Mouse (Mus musculus): Measurements from ENCODE around the gene Gm14862.
"Not testable (repeated sequence)": the region's sequence is repeated elsewhere in the genome, so short reads cannot be mapped to it uniquely, and the experiment has no call there.

Gm14862 gene

DNA sequence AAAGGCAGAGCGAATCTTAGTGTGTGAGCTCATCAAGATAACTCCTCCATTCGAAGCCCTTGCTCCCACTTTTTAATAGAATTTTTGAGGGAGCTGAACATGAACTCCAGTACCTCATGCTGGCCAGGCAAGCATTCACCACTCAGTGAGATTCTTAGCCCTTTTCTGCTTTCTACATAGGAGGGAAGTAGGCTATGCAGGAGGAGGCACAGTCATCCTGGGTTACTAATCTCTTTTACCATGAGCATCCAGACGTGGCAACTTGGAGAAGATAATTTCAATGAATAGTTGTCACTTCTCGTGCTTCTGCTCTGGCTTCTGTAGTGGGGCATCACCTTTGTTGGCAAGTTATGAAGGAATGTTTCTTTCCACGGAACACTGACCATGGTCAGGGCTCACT, at the start of gene Gm14862:
Gene Gm14862 (minus strand): TSS at position 134 of the 400 bp plus-strand sequence.
- DNase-seq, result no peak

DNA sequence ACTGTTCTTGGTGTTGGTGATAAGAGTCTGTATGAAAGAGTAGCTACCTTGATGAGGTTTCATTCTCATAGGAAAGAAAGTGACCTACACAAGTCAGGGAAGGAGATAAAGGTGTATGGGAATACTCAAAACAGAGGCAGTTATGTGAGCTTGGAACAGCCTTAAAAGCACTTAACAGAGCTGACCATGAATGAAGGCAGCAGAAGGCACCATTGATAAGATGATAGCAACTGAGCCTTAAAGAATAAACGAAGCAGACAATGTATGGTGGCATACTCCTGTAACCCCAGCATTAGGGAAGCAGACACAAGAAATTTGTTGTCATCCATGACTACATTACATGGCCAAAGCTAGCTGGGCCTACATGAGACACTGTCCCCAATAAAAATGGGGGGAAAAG, 46.8 kb upstream of the Gm14862 start:
- no peak for DNase-seq

DNA sequence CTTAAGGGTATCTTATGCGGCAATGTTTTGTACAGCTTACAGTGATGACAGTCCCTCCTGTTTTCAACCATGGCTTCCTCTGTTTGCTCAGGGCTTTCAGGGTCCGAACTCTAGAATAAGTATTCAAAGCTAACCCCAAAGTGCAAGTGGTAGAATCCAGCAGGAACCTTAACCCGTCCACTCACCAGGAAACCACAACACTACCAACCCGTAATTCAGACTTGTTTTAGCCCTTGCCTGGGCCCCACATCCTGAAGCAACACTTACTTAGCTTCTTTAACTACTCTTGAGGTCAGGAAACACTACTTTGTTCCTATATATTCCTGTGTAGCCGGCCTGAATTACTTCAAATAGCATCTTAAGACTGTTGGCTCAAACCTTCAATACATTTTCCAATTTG, 46.1 kb upstream of the Gm14862 start:
- DNase-seq, result no peak

DNA sequence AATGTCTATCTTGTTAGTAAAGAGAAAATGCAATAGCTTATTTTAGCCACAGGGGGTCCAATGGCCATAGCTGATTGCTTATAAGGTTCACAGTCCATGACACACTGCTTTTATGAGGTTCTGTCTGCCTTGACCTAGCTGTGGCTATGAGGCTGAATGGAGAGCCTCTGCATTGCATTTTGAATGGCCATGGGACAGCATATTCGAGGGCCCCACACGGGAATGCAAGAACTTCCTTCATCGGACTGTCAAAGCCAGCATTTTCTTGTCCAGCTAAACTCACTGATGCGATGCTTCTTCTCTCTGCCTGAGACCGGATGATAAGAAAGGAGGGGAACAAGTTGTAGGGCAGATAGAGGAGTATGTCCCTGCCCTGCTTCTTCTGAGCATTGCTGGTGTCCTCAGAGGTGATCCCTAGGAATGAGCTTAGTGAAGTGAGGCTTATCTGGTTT, 41.7 kb upstream of the Gm14862 start:
- DNase-seq, result no peak

DNA sequence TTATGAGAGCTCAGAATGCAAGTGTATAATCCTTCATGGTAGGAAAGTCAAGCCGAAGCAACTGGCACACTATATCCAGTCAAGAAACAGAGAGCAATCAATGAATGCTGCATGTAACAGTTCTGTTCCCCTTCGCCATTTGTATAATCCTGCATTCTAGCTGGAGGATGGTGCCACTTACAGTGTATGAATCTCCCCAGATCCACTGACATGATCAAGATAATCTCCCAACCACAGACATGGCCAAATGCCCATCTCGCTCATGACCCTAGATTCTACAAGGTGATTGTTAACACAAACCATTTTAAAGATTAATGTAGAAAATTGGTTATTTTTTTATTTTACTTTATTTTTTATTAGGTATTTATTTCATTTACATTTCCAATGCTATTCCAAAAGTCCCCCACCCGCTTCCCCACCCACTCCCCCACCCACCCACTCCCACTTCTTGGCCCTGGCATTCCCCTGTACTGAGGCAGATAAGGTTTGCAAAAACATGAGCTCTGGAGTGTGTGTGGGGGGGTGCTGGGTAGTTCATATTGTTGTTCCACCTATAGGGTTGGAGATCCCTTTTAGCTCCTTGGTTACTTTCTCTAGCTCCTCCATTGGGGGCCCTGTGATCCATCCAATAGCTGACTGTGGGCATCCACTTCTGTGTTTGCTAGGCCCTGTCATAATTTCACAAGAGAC, 36.6 kb upstream of the Gm14862 start:
- DNase-seq, result not testable (repeated sequence)

DNA sequence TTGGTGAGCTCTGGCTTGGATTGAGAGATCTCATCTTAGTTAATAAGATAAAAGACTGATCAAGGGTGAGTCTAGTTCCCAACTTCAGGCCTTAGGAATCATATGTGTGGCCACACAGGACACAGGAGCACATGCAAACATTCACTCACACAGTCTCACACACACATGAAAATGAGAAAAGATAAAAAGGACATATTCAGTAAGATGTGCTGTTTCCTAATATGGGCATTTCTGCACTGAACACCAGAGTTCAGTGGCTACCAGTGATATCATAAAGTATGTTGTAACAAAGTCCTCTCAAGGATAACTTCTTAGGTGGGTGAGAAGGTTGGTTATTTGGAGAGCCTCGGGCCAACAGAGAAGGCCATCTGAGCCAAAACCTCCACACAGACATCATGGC, 26.8 kb upstream of the Gm14862 start, which contains the start of gene H2al1m:
Gene H2al1m (plus strand): TSS at position 301 of the 400 bp plus-strand sequence.
- DNase-seq, result not testable (repeated sequence)

DNA sequence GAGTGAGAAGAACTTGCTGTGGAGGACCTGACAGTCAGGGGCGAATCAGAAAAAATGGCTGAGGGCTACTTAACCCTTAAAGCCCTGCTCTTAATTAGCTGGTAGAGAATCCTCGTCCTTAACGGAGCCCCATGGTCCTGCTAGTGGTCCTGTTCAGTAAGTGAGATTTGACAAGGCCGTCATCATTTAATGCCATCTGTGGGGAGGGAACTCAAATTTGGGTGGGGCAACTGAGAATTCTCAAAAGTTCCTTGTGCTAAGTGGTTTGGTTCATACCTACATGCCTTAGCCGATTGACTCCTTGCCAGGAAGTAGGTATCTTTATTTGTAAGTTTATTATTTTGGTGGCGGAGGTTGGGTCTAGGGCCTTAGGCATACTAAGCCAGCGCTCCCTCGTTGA, 17.6 kb upstream of the Gm14862 start:
- DNase-seq, result no peak

DNA sequence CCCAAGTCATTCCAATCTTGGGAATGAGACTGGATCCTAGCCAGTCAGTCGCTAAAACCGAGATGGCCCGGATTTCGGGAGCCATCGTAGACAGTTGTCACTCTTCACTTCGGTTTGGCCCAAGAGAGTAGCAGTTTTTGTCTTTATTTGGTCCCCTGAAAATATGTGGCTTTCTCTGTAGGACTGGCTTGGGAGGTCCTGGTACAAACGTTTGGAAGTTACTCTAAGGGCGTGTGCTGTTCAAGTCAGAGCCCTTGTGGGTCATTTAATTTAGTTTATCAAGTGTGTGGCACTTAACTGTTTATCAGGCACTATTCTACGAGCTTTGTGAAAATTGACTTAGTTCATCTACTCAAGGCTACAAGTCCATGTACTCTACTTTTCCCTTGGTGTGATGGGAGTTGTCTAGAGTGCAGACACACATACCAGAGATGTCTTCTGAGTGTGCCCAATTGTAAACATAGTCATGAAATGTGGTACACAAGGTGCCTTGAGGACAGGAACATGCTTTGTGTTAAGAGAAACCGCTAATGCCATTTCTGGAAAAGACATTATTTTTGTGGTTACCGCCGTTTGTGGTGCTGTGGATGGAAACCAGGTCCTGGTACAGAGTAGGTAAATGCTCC, 16.8 kb upstream of the Gm14862 start:
- no peak for DNase-seq

DNA sequence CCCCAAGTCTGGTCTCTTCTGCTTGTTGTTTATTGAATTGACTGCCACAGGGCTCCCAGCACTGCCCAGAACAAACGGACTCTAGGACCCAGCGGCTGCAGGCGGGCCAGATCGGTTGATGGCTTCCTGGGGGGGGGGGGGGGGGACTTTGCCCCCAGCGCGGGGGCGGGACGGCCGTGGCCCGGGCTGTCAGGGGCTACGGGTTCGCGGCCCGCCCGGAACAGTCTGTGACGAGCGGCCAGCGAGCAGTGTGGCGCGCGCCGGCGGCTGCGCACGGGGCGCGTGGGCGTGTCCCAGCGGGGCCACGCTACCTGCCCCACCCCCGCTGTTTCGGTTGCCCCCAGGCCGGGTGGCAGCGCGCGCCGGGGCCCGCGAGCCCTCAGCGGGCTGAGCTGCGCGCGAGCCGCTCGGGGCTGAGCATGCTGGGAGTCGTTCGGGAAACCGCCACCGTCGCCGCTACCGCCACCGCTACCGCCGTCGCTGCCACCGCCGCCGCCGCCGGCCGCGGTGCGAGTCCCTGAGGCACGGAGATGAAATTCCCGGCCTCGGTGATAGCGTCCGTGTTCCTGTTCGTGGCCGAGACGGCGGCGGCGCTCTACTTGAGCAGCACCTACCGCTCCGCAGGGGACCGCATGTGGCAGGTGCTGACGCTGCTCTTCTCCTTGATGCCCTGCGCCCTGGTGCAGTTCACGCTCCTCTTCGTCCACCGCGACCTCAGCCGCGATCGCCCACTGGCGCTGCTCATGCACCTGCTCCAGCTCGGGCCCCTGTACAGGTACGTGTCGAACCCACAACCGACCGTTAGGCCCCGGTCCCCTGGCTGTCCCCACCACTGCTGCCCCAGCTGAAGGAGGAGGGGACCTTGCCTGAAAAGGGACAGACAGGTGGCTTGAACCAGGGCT, 16.0 kb upstream of the Gm14862 start, which contains the start of gene Xk:
Gene Xk (plus strand): TSS at position 297 of the 902 bp plus-strand sequence.
- DNase-seq, result peak; percentile 75

DNA sequence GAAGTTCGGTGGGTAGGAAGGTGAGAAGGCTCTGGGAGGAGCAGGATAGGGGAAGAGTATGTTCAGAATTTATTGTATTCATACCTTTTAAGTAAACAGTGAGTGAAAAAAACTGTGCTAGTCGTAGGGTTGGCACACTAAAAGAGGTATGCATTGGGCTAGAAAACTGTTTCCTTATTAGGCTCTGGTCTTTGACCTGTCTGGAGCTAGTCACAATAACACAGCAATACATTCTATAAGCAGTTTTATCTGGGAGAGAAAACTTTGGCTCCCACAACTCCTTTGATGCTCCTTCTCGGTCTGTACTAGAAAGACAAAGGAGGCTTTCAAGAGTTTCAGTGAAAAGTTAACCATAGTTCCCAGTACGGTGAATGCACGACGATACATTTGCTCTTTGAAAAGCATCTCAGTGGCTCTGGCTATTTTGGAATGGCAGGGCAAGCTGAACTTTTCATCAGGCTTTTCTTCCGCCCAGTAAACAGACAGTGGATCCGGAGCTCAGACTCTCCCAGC, 15.3 kb upstream of the Gm14862 start:
- DNase-seq, result no peak

DNA sequence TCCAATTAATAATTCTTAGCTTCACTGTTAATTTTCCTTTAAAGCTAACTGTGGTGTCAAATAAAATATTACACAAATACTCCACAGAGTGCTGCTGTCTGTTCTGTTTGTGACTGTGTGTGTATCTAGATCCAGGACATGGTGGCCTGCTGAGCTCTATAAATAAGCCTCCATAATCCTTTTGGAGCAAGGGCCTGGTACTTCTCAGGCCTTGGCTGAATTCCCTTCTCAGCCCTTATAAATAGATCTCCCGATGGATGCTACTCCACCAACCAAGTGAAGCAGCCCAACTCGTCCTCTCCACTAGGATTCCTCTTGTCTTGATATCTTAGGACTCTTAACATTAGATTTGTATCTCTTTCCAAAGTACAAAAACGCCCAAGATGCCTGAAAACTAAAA, 14.4 kb upstream of the Gm14862 start:
- no peak for DNase-seq

DNA sequence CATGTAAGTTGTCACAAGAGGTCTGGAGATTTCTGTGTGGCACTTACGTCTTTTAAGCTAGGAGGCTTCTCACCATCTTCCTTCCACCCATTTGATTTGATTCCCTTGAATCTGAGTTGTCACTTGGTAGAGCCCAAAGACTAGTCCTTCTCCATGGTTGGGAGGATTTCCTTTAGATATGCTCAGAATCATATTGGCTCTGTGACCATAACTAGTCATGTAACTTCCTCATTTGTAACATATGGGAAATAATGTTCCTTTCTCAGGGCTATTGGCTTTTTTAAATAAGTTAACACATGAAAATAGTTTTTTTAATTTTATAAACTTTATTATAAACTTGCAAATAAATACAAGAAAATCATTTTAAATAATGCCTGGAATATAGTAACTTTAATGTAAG, 2.6 kb upstream of the Gm14862 start:
- DNase-seq, result no peak

DNA sequence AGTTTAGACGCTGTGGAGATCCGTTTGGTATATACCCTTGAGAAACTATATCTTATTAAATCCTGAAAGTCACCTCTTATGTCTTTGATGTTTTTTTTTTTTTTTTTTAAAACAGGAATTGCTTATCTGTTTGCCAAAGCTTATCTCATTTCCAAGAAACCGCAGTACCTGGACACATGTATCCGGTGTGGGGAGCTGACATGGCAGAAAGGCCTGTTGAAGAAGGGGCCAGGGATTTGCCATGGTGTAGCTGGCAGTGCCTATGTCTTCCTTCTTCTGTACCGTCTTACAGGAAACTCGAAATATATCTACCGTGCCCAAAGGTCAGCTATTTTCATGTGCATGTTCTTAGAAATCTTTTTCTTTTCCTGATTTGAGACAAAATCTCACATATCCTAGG, 1.1 kb upstream of the Gm14862 start:
- no peak for DNase-seq

DNA sequence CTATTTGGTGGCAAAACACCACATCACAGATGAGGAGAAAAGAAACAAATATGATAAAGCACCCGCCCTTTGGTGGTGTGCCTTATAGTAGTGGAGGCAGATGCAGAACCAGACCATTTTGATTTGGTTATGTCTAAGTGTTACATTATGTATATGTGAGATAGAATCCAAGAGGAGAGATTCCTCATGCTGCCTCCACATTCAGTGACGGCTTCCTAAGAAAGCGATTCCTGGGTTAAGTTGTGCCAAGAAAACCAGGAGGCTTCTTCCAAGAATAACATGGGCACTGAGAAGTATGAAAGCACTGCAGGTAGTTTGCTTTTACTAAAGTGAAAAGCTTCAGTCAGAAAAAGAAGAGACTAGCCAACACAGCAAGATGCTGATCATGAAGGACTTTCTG, 1.8 kb downstream of the Gm14862 start:
- DNase-seq, result no peak

DNA sequence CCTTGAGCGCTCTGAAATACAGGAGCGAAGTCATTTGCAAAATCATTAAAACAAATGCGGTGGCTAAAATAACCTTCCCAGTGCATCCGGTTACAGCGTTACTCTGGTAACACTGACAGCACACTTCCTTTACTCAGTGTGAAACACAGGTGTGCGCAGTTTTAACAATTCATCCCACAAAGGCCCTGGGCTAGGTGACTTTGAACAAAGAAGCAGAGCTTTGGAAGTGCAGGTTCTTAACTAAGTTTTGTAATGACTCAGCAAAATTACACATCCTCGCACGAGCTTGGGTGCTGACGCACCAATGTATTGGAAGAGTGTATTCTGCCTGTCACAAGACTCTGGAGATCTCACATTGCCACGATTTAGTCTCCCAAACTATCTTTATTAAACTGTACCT, 2.7 kb downstream of the Gm14862 start:
- no peak for DNase-seq

DNA sequence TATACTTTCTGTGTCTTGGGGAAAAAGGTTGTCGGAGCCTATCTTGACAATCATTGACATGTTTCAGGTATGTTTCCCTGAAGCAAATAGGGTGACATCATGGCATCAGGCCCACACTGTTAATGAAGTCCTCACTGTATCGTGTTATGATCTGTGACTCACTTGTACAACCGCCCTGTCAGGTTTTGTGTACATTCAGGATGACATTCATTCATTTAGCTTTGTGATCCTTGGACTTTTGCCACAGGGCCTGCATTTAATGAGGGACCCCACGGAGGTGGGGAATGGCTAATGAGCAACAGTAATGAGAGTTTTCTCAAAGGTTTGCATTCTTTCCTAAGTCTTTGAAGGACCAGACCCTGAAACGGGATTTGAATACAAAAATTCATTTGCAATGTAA, 7.8 kb downstream of the Gm14862 start:
- no peak for DNase-seq

DNA sequence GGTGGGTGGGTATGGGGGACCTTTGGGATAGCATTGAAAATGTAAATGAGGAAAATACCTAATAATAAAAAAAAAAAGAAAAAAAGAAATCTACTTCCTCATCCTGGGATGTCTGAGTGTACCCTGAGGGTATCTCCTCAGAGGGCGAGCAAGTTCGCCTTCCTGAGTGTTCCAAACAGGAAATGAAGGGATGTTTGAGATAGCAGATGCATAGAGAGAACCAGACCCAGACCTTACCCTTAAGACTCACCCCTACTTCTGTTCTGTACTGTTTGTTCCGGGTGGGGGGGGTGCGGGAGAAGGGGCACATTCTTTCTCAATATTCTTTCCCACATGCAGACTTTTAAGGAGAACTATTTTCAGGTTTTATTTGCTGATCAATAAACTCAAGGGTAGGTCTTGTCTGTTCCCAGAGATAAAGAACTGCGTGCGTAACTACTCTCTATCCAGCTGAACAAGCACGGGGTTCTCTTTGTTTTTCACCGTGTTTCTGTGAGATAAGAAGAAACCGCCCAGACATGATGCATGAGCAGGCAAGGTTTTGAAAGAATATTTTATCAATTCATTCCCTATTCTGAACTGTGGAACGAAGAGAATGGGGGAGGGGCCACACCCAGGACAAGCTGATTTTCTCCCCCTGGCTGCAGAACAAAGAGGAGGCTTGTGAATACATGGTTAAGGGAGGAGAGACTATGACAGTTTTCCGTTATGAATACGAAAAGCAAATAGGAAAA, 11.9 kb downstream of the Gm14862 start:
- DNase-seq, result no peak

DNA sequence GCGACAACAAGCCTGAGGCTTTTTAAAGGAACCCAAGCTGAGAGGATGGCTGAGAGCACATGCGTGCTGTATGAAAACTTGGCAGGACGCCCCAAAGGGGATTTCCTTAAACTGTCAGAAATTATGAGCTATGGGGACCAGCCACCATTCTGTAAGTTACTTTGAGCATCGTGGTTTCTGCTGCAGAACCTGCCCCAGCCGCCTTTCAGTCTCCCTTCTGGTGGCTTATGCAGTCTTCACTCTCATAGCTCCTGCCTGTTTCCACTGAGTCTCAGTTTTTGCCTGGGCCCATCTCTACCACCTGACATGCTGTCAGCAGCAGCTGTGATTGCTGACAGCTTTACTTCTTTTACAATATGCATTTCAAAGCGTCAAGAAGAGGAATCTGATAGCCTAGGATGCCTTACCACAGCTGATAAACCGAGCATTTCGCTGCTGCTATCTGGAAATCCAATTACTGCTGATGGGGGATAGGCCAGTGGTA, 13.3 kb downstream of the Gm14862 start:
- DNase-seq, result no peak

DNA sequence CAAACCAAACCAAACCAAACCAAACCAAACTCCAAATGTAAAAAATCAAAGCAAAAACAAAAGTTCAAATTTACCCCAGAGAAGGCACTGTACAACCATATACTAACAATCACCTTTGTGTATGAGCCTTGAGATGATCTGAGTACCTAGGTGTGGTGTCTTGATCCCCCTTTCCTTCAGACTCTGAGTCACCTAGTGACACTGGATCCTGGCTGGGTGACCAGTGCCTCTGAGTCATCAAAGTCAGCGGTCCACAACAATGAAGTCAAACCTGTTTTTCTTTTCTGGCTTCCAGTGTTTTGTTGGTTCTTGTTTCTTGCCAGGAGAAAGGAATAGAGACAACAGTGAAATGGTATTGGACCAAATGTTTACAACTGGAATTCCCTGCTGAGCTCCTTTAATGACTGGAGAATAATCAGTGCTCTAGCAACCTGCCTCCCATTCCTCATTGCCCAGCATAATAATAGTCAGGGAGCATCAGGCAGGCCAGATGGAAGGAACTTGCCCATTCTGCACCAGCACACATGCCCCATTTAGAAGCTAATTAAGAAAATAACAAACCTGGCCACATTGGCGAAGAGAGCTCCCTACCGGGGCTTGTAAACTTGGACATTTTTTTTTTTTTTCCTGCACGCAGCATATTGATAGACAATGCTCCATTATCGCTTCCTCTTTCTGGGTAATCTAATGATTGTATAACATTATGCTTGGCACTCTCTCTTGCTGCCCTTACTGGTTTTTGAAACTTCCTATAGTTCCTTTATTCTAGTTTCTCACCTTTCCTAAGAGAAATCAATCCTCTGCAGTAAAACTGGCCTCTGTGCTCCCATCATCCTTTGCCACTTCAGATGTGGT, 15.7 kb downstream of the Gm14862 start:
- DNase-seq, result no peak

DNA sequence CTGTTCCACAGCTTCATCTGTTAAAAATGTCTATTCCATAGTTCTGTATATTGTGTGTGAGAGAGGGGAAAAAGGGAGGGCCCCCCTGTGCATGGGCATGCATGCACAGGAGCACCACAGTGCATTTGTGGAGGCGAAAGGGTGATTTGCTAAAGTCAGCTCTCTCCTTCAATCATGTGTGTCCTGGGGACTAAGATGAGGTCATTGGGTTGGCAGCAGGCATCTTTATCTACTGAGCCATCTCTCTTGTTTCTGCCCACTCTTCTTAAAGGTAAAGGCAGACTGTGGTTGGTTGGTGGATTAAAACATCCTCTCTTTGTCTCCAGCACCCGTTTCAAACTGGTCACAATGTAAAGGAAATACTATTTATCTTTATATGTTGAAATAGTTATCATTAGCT, 29.6 kb downstream of the Gm14862 start:
- no peak for DNase-seq
